In the genomic region with DNA sequence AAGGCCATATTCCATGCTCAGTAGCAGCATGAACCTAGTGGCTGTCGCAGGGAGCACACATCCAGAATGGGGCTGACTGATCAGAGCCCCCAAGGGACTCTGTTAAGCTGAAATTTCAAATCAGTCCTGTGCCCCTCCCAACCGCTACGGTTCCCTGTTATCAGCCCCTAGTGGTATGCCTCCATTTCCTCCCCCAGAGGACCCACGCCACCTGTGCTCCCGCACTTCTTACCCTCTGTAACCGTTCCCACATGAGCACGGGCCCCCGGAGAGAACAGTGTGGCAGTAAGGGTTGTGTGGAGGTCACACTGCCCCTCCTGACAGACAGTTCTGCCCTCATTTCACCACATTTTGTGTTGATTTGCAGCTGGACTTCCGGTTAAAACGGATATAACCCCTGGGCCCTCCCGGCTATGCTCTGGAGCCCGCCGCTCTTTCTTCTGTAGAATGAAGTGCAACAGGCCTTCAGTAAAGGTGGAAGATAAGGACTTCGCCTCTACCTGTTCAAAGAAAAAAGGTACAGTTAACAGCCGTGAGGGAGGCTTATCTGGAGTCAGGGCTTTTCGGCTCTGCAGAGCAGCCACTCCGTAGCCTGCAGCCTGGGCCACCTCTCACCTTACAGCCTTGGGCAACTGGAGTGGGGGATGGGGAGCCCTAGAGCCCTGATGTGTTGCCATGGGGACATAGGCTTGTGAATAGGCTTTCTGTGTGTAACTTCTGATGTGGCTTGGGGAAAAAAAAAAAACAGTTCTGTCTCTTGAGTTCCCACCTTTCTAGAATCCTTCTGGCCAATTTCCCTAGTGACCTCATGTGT, we compare ENCODE assay signal across 9 mouse cellular contexts.
DNase-seq lines count a peak whose midpoint lies in the region; ATAC-seq and TF ChIP-seq lines count a peak whose summit lies in the region.
"Had no signal": no experiment of that assay in that cellular context is flagged by ENCODE, and none has a peak within 500 bp of the region (broad histone marks: within the 10 kb centered on the region; RNA-seq: fewer than 3 reads in every experiment).

No protein-coding gene starts in this region.

- peak overlapping the region; percentile 32 for H3K4me3 ChIP-seq in forebrain, embryonic 10.5 days
- H3K4me3 ChIP-seq in forebrain, embryonic 15.5 days = no peak overlapping the region
- peak overlapping the region; percentile 56 to 63 for H3K4me3 ChIP-seq in ES-E14 (ENCODE audit: insufficient read depth in 1 of 2, low read depth in 1 of 2, low read length in 2 of 2, poor library complexity in 1 of 2, severe bottlenecking in 1 of 2)
- H3K4me3 ChIP-seq in midbrain, embryonic 11.5 days (ENCODE audit: low read depth, low read length) = no peak overlapping the region

- no peaks in the 10 kb centered on the region for H3K9me3 ChIP-seq in forebrain, embryonic 10.5 days
- H3K9me3 ChIP-seq in forebrain, embryonic 15.5 days = no peaks in the 10 kb centered on the region
- H3K9me3 ChIP-seq in ES-E14 (ENCODE audit: control insufficient read depth, insufficient read depth, low read depth, low read length) = no peaks in the 10 kb centered on the region
- H3K9me3 ChIP-seq in midbrain, embryonic 11.5 days (ENCODE audit: control insufficient read depth, low read length) = no peaks in the 10 kb centered on the region

- 40% methylated on average over 17 of the region's 17 CpGs for WGBS in forebrain, embryonic 10.5 days
- 49% methylated on average over 17 of the region's 17 CpGs for WGBS in forebrain, embryonic 15.5 days
- WGBS in midbrain, embryonic 11.5 days = 44% methylated on average over 17 of the region's 17 CpGs

- peaks cover 43% of the 10 kb centered on the region for H3K4me1 ChIP-seq in forebrain, embryonic 10.5 days
- peaks cover 6% of the 10 kb centered on the region for H3K4me1 ChIP-seq in forebrain, embryonic 15.5 days
- H3K4me1 ChIP-seq in ES-E14 (ENCODE audit: control insufficient read depth in 2 of 2, insufficient read depth in 2 of 2, low read length in 2 of 2, poor library complexity in 1 of 2) = peaks cover 3 to 6% of the 10 kb centered on the region in 2 experiments; a peak in 2 of 4 replicates
- H3K4me1 ChIP-seq in midbrain, embryonic 11.5 days (ENCODE audit: control insufficient read depth, insufficient read depth, low read length) = peaks cover 8% of the 10 kb centered on the region

- DNase-seq in forebrain, embryonic 10.5 days (ENCODE audit: extremely low spot score, low spot score) = peak; percentile 74
- peak; percentile 65 for DNase-seq in ES-E14 (ENCODE audit: low read depth, low spot score)
- DNase-seq in forelimb bud, embryonic 11.5 days (ENCODE audit: low read depth, low spot score) = peak; percentile 82
- DNase-seq in midbrain, embryonic 11.5 days (ENCODE audit: low spot score, missing footprints) = peak; percentile 89
- DNase-seq in thymus, postnatal 4 days = peak; percentile 74
- DNase-seq in urinary bladder, postnatal 14 days (ENCODE audit: low spot score) = no peak
- DNase-seq in left cerebral cortex, postnatal 4 days = no peak

- H3K9ac ChIP-seq in forebrain, embryonic 15.5 days (replicated peaks) = no peak overlapping the region
- H3K9ac ChIP-seq in ES-E14 (ENCODE audit: insufficient read depth, low read depth, low read length, poor library complexity, severe bottlenecking) = peak overlapping the region; percentile 83
- no peak overlapping the region for H3K9ac ChIP-seq in midbrain, embryonic 11.5 days (ENCODE audit: low read length)

- intact Hi-C loops in left cerebral cortex, postnatal 4 days (cut with DNase I) = no loop called here

- peaks cover 8% of the 10 kb centered on the region for H3K36me3 ChIP-seq in forebrain, embryonic 10.5 days (replicated peaks)
- peaks cover 5% of the 10 kb centered on the region; the same call in 1 of the 2 replicates for H3K36me3 ChIP-seq in forebrain, embryonic 15.5 days
- peaks cover 2% of the 10 kb centered on the region; the same call in 1 of the 2 replicates for H3K36me3 ChIP-seq in ES-E14 (ENCODE audit: control insufficient read depth, insufficient read depth, low read length, poor library complexity, severe bottlenecking)
- H3K36me3 ChIP-seq in midbrain, embryonic 11.5 days (ENCODE audit: control insufficient read depth, insufficient read depth, low read length) = no peaks in the 10 kb centered on the region

- no peaks in the 10 kb centered on the region for H3K27me3 ChIP-seq in forebrain, embryonic 10.5 days (ENCODE audit: poor library complexity, severe bottlenecking)
- H3K27me3 ChIP-seq in forebrain, embryonic 15.5 days = no peaks in the 10 kb centered on the region
- no peaks in the 10 kb centered on the region for H3K27me3 ChIP-seq in midbrain, embryonic 11.5 days (ENCODE audit: control insufficient read depth, insufficient read depth, low read length)

- ATAC-seq in forebrain, embryonic 15.5 days (replicated peaks) = no peak
- ATAC-seq in midbrain, embryonic 11.5 days (ENCODE audit: low FRiP score) = peak; percentile 79

- H3K27ac ChIP-seq in forebrain, embryonic 10.5 days = peak overlapping the region; percentile 80
- H3K27ac ChIP-seq in forebrain, embryonic 15.5 days (replicated peaks) = no peak overlapping the region
- H3K27ac ChIP-seq in ES-E14 (ENCODE audit: insufficient read depth, low read depth, low read length, poor library complexity, severe bottlenecking) = peak overlapping the region; percentile 77; the same call in 1 of the 2 replicates
- H3K27ac ChIP-seq in midbrain, embryonic 11.5 days (ENCODE audit: low read depth, low read length) = no peak overlapping the region
- H3K27ac ChIP-seq: macrophage had no signal

- no peak overlapping the region for H3K4me2 ChIP-seq in forebrain, embryonic 15.5 days (replicated peaks)
- H3K4me2 ChIP-seq in midbrain, embryonic 11.5 days = no peak overlapping the region

- in situ Hi-C loops in ES-E14 (cut with MboI; ENCODE audit: low sequenced_read_pairs in 2 of 2, unreplicated experiment in 2 of 2) = no loop called here

TF ChIP-seq in ES-E14, 5 proteins besides CTCF, POLR2A, EP300 and RAD21:
- TF ChIP-seq ZNF384 (IDR thresholded peaks at IDR 0.05; ENCODE audit: low read depth, low read length) = no peak
- TF ChIP-seq HCFC1 (IDR thresholded peaks at IDR 0.05; ENCODE audit: borderline replicate concordance, insufficient read depth, low read length) = no peak
- no peak for TF ChIP-seq MAFK (IDR thresholded peaks at IDR 0.05; ENCODE audit: insufficient read depth, low read depth, low read length)
- no peak for TF ChIP-seq ZC3H11A (IDR thresholded peaks at IDR 0.05; ENCODE audit: borderline replicate concordance, low read depth, low read length)
- TF ChIP-seq CHD2 (IDR thresholded peaks at IDR 0.05; ENCODE audit: low read depth, low read length) = no peak

Comparison
In these comparisons a context has a peak if more than half of its experiments do, and no peak if none do; other contexts are left out.
1. H3K27ac ChIP-seq: peak in forebrain, embryonic 10.5 days (single experiment) and ES-E14 (single experiment); none in forebrain, embryonic 15.5 days (single experiment) and midbrain, embryonic 11.5 days (single experiment).
2. H3K4me3 ChIP-seq: peak in forebrain, embryonic 10.5 days (single experiment) and ES-E14 (2 of 2); none in forebrain, embryonic 15.5 days (single experiment) and midbrain, embryonic 11.5 days (single experiment).
3. DNase-seq: peak in forebrain, embryonic 10.5 days (single experiment), ES-E14 (single experiment), forelimb bud, embryonic 11.5 days (single experiment), midbrain, embryonic 11.5 days (single experiment) and thymus, postnatal 4 days (single experiment); none in urinary bladder, postnatal 14 days (single experiment) and left cerebral cortex, postnatal 4 days (single experiment).